Mouse (Mus musculus): ENCODE measurements at regions not wholly inside any gene's neighbourhood (a gene's known extent, or its start where the extent isn't known, plus 50 kb on each side); places are given as distances from the start of the nearest gene placed in this dataset.

GRCm38 (mm10) chr7:135990321-135990720 lies 274.2 kb upstream of the Mki67 start:
- DNase-seq (ENCODE audit: low read depth), result no peak

- DNase-seq (ENCODE audit: low read depth), result no peak
Measured at GRCm38 (mm10) chr7:135996896-135997295, 280.7 kb upstream of the Mki67 start.

DNA sequence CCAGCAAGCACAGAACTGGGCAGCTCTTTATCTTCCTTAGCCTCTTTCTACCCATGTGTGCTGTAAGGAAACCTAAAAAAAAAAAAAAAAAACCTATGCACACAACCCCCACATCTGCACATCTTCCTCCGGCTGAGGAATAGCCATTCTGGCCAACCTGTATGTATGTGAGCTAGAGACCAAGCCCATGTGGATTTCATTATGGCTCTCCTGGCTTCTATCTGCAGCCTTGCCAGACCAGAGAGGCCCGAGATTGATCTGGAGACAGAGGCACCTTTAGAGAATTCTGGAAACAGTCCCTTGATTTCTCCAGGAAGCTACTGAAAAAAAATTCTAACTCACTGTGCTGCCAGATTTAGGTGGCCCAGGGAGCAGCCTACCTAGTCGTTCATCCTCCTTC lies 281.5 kb upstream of the Mki67 start:
- DNase-seq (ENCODE audit: low read depth), result no peak

DNA sequence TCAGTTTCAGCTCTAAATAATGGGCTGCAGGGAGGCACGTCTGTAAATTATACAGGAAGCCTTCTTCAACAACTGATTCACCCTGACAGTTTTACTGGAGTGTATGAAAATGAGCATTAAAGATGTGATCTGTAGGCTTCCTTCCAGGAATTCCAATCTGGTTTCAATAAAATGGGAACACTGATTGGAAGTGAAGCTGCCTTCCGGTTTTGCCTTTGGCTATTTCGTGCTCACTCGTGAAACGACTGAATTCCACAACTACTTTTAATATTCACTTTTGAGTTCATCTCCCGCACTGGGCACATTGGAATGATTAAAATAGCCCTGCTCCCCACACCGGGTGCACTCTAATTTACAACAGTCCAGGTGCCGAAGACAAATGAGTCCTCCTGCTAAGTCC lies 286.2 kb upstream of the Mki67 start:
- DNase-seq (ENCODE audit: low read depth), result no peak

GRCm38 (mm10) chr7:136003291-136003690 lies 287.1 kb upstream of the Mki67 start:
- DNase-seq (ENCODE audit: low read depth), result no peak

DNA sequence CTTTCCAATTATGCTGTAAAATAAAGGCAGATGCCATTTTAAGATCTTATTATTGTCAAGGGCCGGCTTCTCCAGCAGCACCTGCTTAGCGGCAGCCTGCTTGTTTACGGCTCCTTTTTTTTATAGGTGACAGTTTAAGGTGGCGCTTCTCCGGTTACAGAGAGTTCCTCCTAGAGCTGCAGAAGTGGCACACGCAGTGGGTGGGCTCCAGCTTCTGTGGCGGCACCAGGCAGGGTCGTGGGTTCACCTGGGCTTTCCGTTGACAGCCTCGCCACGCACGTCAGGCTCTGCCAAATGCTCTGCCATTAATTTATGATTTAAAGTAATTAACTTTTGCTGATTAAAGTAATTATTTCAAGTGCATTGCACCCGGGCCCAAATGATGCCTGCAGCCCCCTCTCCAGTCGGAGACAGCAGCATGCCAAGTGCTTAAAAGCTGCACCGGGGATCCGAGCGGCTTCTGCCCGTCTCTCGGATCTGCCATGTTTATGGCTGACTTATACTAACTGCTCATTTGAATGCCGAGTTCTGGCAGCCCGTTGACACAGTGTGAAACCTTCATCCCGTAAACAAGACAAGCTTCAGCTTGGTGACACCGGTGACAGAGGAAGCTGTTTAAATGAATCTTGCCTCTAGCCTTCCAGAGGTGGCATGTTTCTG lies 291.8 kb upstream of the Mki67 start:
- DNase-seq (ENCODE audit: low read depth), result no peak

GRCm38 (mm10) chr7:136008486-136008885 lies 292.3 kb upstream of the Mki67 start:
- no peak for DNase-seq (ENCODE audit: low read depth)

DNA sequence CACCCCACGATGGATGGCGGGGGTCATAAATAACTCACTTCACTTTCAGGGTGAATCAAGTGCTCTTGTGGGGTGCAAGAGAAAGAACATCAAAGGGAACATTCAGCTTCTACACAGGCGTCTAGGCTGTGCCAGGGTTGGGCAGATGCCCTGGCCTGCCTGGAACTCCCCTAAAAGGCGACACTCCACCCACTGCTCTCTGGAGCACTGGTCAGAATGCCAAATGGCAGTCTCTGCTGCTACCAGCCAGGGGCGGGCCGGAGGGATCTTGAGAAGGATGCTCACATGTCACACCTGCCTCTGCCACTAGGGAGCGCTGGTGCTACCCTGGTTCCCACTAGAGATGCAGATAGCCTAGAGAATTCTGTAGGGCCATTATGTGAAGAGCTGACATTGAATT lies 293.9 kb upstream of the Mki67 start:
- no peak for DNase-seq (ENCODE audit: low read depth)

- DNase-seq (ENCODE audit: low read depth), result no peak
Measured at GRCm38 (mm10) chr7:136014706-136015105, 298.5 kb upstream of the Mki67 start.

DNA sequence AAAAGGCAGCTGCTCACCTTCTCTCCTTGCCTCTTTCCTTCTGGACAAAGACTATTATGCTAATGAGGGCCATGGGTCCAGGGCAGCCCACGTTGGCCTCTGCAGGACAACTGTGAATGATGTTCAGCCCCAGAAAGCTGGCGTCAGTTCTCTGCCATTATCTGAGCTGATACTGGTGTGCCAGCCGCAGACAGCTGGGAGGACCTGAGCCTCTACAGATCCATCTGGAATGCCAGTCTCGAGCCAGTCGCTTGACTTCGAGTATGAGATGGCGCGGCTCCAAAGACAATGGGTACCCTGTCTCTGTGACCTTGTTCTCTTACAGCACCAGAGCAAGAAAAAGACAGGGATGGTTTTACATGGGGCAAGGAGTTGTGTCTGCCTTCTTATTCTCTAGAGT lies 300.8 kb upstream of the Mki67 start:
- DNase-seq (ENCODE audit: low read depth), result no peak

GRCm38 (mm10) chr7:136020577-136020976 lies 304.4 kb upstream of the Mki67 start:
- DNase-seq (ENCODE audit: low read depth), result no peak

DNA sequence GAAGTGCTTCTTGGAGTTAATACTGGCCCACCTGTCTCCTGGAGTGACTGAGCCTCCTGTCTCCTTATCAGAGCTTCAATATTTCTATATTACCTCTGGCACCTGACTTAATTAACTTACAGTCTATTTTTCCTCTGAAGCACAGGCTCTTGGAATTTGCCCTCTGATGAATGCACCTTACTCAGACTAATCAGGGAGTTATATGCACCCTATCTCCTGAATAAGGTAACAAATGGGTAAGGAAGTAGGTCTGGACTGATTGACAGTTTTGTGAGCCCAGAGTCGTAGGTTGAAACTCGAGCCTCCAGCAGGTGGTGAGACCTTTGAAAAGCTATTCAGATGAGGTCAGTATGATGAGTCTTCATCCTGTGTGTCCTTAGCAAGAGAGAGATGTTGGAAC lies 304.9 kb upstream of the Mki67 start:
- no peak for DNase-seq (ENCODE audit: low read depth)

DNA sequence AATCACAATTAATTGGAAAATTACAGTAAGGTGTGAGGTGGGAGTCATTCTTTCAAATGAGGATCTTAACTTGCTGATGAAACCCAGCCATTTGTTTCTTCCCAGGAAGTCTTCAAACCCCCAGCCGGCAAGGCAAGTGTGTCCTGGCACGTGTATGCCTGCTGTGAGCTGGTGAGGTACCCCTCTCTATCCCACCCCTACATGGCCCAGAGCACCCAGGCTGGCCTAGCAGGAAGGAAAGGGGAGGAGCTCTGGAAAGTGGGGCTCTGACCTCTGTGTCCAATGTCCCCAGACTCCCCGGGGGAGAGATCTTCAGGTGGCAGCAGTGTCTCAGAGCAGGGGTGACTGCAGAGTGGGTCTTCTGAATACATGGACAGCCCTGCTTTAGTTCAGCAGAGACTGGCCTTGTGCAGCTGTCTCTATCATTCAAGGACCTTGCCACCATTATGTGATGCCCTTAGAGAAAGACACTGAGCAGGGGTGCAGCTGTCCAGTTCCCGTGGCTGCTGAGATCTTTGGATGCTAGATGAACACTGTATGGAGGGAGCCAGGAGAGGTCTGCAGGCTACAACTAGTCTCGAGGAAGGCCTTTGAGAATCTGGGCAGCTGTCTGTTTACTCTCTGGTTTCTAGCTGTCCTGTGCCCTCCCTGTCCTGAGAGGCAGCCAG lies 306.8 kb upstream of the Mki67 start:
- no peak for DNase-seq (ENCODE audit: low read depth)

DNA sequence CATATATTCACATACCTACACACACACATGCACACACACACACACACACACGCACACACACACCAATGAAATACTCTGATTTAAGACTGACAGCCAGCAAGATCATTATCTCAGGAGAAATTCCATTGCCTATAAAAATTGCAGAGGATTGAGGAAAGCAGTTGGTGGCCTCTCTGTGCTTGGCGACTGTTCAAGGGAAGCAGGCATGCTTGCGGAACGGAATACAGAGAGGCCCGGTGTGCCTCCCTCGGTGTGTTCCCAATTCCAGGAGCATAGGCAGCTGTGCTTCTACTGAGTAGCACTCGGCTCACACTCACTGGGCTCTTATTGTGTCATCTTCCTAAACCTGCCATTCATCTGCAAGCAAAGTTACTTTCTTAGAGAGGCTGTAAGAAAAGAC lies 310.3 kb upstream of the Mki67 start:
- no peak for DNase-seq (ENCODE audit: low read depth)

DNA sequence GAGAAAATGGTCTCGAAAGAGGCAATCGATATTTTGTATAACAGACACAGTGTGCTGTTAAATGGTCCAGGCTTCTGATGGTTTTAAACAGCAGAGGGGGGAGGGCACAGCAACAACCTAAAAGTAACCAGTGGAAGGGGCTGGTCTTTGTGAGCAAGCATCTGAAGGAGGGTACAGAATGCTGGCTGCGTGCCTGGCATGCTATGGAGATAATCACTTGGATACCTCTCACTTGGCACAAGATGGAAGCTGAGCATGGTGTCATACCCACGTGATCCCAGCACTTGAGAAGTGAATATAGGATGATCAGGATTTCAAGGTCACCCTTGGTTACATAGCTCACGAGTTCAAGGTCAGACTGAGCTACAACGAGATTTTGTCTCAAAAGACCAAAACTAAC lies 315.9 kb upstream of the Mki67 start:
- no peak for DNase-seq (ENCODE audit: low read depth)

GRCm38 (mm10) chr7:136033536-136033935 lies 317.4 kb upstream of the Mki67 start:
- DNase-seq (ENCODE audit: low read depth), result no peak

- no peak for DNase-seq (ENCODE audit: low read depth)
Measured at GRCm38 (mm10) chr7:136035735-136036134, 319.6 kb upstream of the Mki67 start.

- DNase-seq (ENCODE audit: low read depth), result no peak
Measured at GRCm38 (mm10) chr7:136038072-136038471, 321.9 kb upstream of the Mki67 start.

GRCm38 (mm10) chr7:136038906-136039305 lies 322.7 kb upstream of the Mki67 start:
- DNase-seq (ENCODE audit: low read depth), result no peak

DNA sequence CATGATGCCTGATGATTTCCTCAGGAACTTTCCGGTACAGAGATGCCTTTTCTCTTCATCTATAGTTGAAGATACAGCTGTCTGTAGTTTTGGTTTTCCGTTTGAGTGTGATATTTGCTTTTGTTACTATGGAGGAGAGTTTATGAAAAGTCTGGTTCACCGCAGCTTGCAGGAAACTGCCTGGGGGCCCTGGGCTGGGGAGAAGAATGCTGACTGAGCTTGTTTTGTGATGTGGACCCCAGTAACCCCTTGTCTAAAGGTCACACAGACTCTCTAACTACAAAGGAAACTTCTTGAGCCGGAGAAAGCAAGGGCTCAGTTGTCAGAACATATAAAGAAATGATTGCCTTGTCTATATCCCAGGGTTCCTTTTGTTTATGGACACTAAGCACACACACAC lies 325.8 kb upstream of the Mki67 start:
- no peak for DNase-seq (ENCODE audit: low read depth)

DNA sequence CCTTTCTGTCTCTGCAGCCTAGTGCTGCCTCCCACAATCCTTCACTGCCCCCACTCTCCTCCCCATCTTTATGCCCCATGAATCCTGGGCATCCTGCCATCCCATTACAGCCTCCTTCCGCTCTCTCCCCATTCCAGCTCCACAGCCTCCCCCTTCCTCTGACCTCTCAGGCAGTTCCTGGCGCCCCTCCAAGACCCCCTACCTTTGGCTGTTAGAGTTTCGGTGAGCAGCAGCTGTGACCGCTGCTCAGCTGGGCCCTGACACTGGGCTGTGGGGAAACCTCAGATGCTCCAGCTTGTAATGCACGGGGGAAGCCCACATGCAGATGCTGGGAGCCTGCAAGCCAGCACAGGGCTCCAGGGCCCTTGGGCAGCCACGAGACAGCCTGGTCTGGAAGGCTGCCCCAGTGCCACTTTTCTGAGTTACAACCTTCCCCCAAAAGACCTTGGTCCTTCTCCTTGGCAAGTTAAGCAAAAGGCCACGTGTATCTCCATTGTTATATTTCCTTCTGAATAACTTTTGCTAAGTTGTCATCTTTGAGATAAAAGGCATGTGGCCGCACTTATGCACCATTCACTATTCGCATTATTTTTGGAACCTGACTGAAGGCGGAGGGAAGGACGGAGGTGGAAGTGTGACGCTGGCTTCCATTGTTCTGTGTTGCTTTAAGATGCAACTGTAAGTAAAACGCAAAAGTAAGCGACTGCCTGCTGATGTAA lies 330.6 kb upstream of the Mki67 start:
- no peak for DNase-seq (ENCODE audit: low read depth)

- no peak for DNase-seq (ENCODE audit: low read depth)
Measured at GRCm38 (mm10) chr7:136047364-136047945, 331.3 kb upstream of the Mki67 start.

Measured in c-Kit-positive CD71-positive TER-119-negative erythroid progenitor cells, embryonic 14.5 days (primary cell).